Mouse (Mus musculus): Measurements from ENCODE around the gene Upb1.

DNA sequence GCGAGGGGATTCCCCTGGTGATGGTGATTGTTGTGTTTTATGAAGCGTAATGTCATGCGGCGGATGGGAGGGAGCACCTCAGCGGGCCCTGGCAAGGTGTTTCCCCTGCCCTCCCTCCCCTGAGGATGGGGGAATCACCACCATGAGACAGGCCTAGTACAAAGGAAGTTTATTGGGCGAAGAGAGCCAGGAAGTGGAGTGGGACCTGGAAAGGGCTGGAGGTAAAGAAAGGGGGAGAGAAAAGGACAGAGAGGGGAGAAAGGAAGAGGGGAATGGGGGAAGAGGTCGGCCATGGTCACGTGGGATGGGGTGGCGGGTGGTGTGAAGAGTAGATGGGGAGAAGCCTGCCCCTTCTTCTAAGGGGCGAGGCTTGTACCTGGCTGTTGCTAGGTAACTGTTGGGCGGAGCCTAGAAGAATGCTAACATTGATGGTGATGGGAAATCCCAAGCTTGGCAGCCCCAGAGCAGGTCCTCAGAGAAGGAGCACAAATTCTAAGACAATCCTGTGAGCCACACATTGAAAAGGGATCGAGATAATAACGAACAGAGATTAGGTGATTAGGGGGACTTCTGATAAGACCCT lies 45.7 kb downstream of the Upb1 start:
- no peak for TF ChIP-seq CTCF (IDR thresholded peaks at IDR 0.05; ENCODE audit: extremely low read depth, insufficient read length, insufficient replicate concordance, low read depth, low read length)
- no peak for TF ChIP-seq POLR2A (IDR thresholded peaks at IDR 0.05; ENCODE audit: low read depth, low read length)

All from small intestine, adult 2 months (tissue).